Mouse (Mus musculus) forebrain, embryonic 12.5 days (tissue): ENCODE measurements at regions not wholly inside any gene's neighbourhood (a gene's known extent, or its start where the extent isn't known, plus 50 kb on each side); places are given as distances from the start of the nearest gene placed in this dataset.

Experiments
- ATAC-seq: fragments of 200-750 bp; cut with Nextera tagmentation; 2 replicates; pipeline ENCODE4 v1.8.0; 2017; ENCODE audit warnings: moderate TSS enrichment; ENCODE audit not compliant: low FRiP score
- H3K27ac ChIP-seq: fragments of 300-500 bp; sonication (generic); 2 replicates; pipeline ENCODE4 v1.5.1; 2016; ENCODE audit warnings: mild to moderate bottlenecking
- H3K27me3 ChIP-seq: fragments of 300-500 bp; sonication (generic); 2 replicates; pipeline ENCODE4 v1.6.1; 2016; ENCODE audit warnings: mild to moderate bottlenecking
- H3K36me3 ChIP-seq: fragments of 300-500 bp; sonication (generic); replicated peaks from 2 replicates; pipeline ENCODE4 v1.6.1; 2016; ENCODE audit warnings: mild to moderate bottlenecking
- H3K4me1 ChIP-seq: fragments of 300-500 bp; sonication (generic); 2 replicates; pipeline ENCODE4 v1.6.1; 2016
- H3K4me2 ChIP-seq: fragments of 300-500 bp; sonication (generic); 2 replicates; pipeline ENCODE4 v1.6.1; 2016; ENCODE audit warnings: mild to moderate bottlenecking, moderate library complexity
- H3K4me3 ChIP-seq: fragments of 300-500 bp; sonication (generic); replicated peaks from 2 replicates; pipeline ENCODE4 v1.5.1; 2016; ENCODE audit warnings: mild to moderate bottlenecking
- H3K9ac ChIP-seq: fragments of 300-500 bp; sonication (generic); 2 replicates; pipeline ENCODE4 v1.6.1; 2016; ENCODE audit warnings: mild to moderate bottlenecking
- H3K9me3 ChIP-seq: fragments of 300-500 bp; sonication (generic); 2 replicates; pipeline ENCODE4 v1.6.1; 2016
- WGBS: fragments of 180-500 bp; shearing (Covaris S2); methylation state at CpG from one replicate; pipeline ENCODE4 v1.1.7; 2016; 5-methylcytosine and 5-hydroxymethylcytosine counted together

DNA sequence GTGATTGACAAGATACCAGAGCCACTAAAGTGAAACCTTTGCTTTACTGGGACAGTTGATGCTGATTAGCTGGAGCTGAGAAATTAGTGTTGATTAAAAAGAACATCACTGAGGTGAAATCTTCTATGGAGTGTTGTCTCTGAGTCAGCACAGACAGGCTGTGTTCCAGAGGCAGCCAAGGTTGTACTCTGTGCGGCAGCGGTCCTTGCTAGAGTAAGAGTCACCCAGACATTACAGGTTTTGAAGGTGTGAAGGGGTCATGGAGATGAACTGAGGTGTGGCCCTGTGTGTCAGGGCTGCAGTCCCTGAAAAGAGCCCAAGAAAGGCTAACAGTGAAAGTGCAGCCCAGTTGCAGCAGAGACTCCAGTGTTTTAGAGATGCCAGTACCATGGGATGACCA, 59.1 kb upstream of the Ywhaq start:
- Histone ChIP-seq H3K27me3 (no peaks in the 10 kb centered on the region), H3K4me1 (no peaks in the 10 kb centered on the region), H3K4me2 (no peak overlapping the region), H3K27ac (no peak overlapping the region), H3K9ac (no peak overlapping the region), H3K4me3 (no peak overlapping the region), H3K9me3 (no peaks in the 10 kb centered on the region), H3K36me3 (no peaks in the 10 kb centered on the region)
- ATAC-seq, result no peak
- WGBS, result 98% methylated on average over 2 of the region's 2 CpGs

- no peak for ATAC-seq
- Histone ChIP-seq H3K36me3 (no peaks in the 10 kb centered on the region), H3K4me3 (no peak overlapping the region), H3K9ac (no peak overlapping the region), H3K4me2 (no peak overlapping the region), H3K27ac (no peak overlapping the region), H3K9me3 (no peaks in the 10 kb centered on the region), H3K4me1 (no peaks in the 10 kb centered on the region), H3K27me3 (no peaks in the 10 kb centered on the region)
- 82% methylated on average over 6 of the region's 6 CpGs for WGBS
These were observed 55.7 kb upstream of the Ywhaq start for GRCm38 (mm10) chr12:21472951-21473710.

- H3K9me3 ChIP-seq, result no peaks in the 10 kb centered on the region
- no peaks in the 10 kb centered on the region for H3K4me1 ChIP-seq
- no peak for ATAC-seq
- no peak overlapping the region for H3K4me3 ChIP-seq
- 74% methylated on average over 4 of the region's 4 CpGs for WGBS
- H3K36me3 ChIP-seq, result no peaks in the 10 kb centered on the region
- H3K9ac ChIP-seq, result no peak overlapping the region
- no peak overlapping the region for H3K27ac ChIP-seq
- H3K27me3 ChIP-seq, result no peaks in the 10 kb centered on the region
- H3K4me2 ChIP-seq, result no peak overlapping the region
These were observed 55.0 kb upstream of the Ywhaq start for GRCm38 (mm10) chr12:21472487-21472886.

DNA sequence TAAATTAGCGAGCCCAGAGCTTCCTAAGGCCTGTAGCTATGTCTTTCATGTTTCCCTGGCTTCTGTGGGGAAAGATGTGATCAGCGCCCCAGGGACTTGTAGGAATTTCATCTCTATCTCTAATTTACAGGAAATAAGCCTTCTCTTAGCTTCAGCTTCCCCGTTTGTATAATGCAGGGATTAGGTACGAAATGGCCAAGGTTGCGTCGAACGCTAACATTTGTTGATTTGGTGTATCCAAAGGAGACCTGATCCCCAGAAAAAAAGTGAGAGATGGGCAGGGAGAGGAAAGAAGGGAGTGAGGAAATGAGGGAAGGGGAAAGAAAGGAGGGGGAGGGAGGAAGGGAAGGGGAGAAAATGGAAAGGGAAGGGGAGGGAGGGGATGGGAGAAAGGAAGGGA, 54.5 kb upstream of the Ywhaq start:
- H3K9me3 ChIP-seq, result no peaks in the 10 kb centered on the region
- 88% methylated on average over 7 of the region's 7 CpGs for WGBS
- no peak overlapping the region for H3K9ac ChIP-seq
- H3K4me1 ChIP-seq, result no peaks in the 10 kb centered on the region
- no peak overlapping the region for H3K4me2 ChIP-seq
- no peaks in the 10 kb centered on the region for H3K27me3 ChIP-seq
- ATAC-seq, result no peak
- H3K36me3 ChIP-seq, result no peaks in the 10 kb centered on the region
- no peak overlapping the region for H3K4me3 ChIP-seq
- no peak overlapping the region for H3K27ac ChIP-seq

DNA sequence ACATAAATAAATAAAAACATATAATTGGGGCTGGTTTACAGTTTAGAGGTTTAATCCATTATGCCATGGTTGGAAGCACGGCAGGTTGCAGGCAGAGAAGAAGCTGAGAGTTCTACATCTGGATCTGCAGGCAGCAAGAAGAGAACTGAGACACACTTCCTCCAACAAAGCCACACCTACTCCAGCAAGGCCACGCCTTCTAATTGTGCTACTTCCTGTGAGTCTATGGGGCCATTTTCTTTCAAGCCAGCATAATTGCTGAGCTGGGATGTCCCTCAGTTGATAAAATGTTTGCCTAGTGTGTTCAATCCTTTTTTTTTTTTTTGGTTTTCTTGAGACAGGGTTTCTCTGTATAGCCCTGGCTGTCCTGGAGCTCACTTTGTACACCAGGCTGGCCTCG, 52.8 kb upstream of the Ywhaq start:
- Histone ChIP-seq H3K36me3 (no peaks in the 10 kb centered on the region), H3K4me3 (no peak overlapping the region), H3K9ac (no peak overlapping the region), H3K9me3 (no peaks in the 10 kb centered on the region), H3K27me3 (no peaks in the 10 kb centered on the region), H3K4me1 (no peaks in the 10 kb centered on the region), H3K4me2 (no peak overlapping the region), H3K27ac (no peak overlapping the region)
- ATAC-seq, result no peak
- WGBS, result 97% methylated on average over 3 of the region's 3 CpGs
